Mouse (Mus musculus) stomach, embryonic 16.5 days (tissue): ENCODE results near the gene Zfp385c. TPM values are rescaled to one million over a fixed set of nuclear protein-coding genes. Genes with fewer than 3 reads are reported as not detected.

Experiments used
- ATAC-seq: fragments of 200-750 bp; cut with Nextera tagmentation; 2 replicates; pipeline ENCODE4 v1.8.0; 2017; ENCODE audit warnings: moderate number of reproducible peaks, moderate TSS enrichment; ENCODE audit not compliant: insufficient read depth, low FRiP score
- H3K27ac ChIP-seq: fragments of 300-500 bp; sonication (generic); 2 replicates; pipeline ENCODE4 v1.5.1; 2014; ENCODE audit warnings: low read length
- H3K27me3 ChIP-seq: fragments of 300-500 bp; sonication (generic); 2 replicates; pipeline ENCODE4 v1.6.1; 2014; ENCODE audit warnings: low read length, control low read depth, mixed read lengths; ENCODE audit not compliant: control insufficient read depth, insufficient read depth
- H3K36me3 ChIP-seq: fragments of 300-500 bp; sonication (generic); 2 replicates; pipeline ENCODE4 v1.6.1; 2014; ENCODE audit warnings: low read length; ENCODE audit not compliant: control insufficient read depth, insufficient read depth
- H3K4me1 ChIP-seq: fragments of 300-500 bp; sonication (generic); 2 replicates; pipeline ENCODE4 v1.6.1; 2014; ENCODE audit warnings: low read length, control low read depth, mixed read lengths; ENCODE audit not compliant: control insufficient read depth, insufficient read depth
- H3K4me2 ChIP-seq: fragments of 300-500 bp; sonication (generic); 2 replicates; pipeline ENCODE4 v1.6.1; 2014; ENCODE audit warnings: low read depth, low read length, mixed read lengths
- H3K4me3 ChIP-seq: fragments of 300-500 bp; sonication (generic); replicated peaks from 2 replicates; pipeline ENCODE4 v1.5.1; 2014; ENCODE audit warnings: mild to moderate bottlenecking, low read length
- H3K9ac ChIP-seq: fragments of 300-500 bp; sonication (generic); 2 replicates; pipeline ENCODE4 v1.6.1; 2014; ENCODE audit warnings: low read length
- H3K9me3 ChIP-seq: fragments of 300-500 bp; sonication (generic); replicated peaks from 2 replicates; pipeline ENCODE4 v1.6.1; 2016; ENCODE audit warnings: low read length, control low read depth; ENCODE audit not compliant: control insufficient read depth
- WGBS: fragments of 180-500 bp; shearing (Covaris S2); extraction: QIAGEN DNeasy Blood & Tissue Kit; methylation state at CpG from one replicate; pipeline ENCODE4 v1.1.7; 2014; 5-methylcytosine and 5-hydroxymethylcytosine counted together
- polyA plus RNA-seq: library from polyadenylated mRNA; unstranded; fragments of >200 nt; fragmentation: Nextera tagmentation; extraction: Ambion mirVana; gene quantifications from 2 replicates; pipeline ENCODE4 v1.2.1, GENCODE M21; 2015

Zfp385c gene
- polyA plus RNA-seq, 1 experiment from 2014 or later: 0.27 TPM

- no peak overlapping the region; the same call in 1 of the 2 replicates for H3K4me3 ChIP-seq
- H3K27ac ChIP-seq: peak overlapping the region; percentile 75; the same call in 1 of the 2 replicates
- H3K36me3 ChIP-seq: peaks cover 22% of the 10 kb centered on the region
- peaks cover 30% of the 10 kb centered on the region for H3K4me1 ChIP-seq
- 66% methylated on average over 4 of the region's 4 CpGs for WGBS
- no peaks in the 10 kb centered on the region for H3K9me3 ChIP-seq
- ATAC-seq: no peak
- H3K9ac ChIP-seq: peak overlapping the region; percentile 68
- H3K27me3 ChIP-seq: no peaks in the 10 kb centered on the region
- peak overlapping the region; percentile 53 for H3K4me2 ChIP-seq
Observed at GRCm38 (mm10) chr11:100713174-100713573, 20.9 kb upstream of the Zfp385c start.

- H3K9ac ChIP-seq: peak within 1 kb of the TSS; percentile 99
- H3K4me3 ChIP-seq: peak within 1 kb of the TSS; percentile 100
- H3K27me3 ChIP-seq: no peaks in the 10 kb centered on the region
- peak within 1 kb of the TSS; percentile 83 for H3K4me2 ChIP-seq
- no peaks in the 10 kb centered on the region for H3K9me3 ChIP-seq
- WGBS: 2% methylated on average over 46 of the region's 48 CpGs
- peaks cover 22% of the 10 kb centered on the region for H3K36me3 ChIP-seq
- peak within 1 kb of the TSS; percentile 75 for H3K27ac ChIP-seq
- H3K4me1 ChIP-seq: peaks cover 30% of the 10 kb centered on the region
- peak; percentile 84 for ATAC-seq
Observed at GRCm38 (mm10) chr11:100711783-100712615, 19.7 kb upstream of the Zfp385c start, which contains the start of gene Kat2a. TSS of gene Kat2a (minus strand) at chr11:100712465.

DNA sequence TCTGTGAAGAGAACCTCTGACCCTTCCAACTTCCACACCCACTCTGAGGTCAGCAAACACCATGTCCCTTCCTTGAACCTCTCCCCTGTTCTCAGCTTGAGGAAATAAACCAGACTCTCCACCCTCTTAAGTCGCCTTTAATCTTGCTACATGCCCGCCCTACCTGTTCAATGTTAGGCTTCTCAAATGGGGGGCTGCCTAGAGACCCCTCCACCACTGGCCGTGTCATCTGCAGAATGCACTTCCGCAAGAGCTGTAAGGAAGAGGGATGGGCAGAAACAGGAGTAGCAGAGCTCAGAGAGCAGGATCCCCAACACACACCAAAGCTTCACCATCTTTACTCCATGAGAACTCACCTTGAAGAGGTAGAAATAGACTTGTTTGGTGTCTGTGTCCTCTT is 18.7 kb upstream of the Zfp385c start:
- Histone ChIP-seq H3K4me3 (no peak overlapping the region; the same call in 1 of the 2 replicates), H3K4me1 (peaks cover 30% of the 10 kb centered on the region), H3K36me3 (peaks cover 23% of the 10 kb centered on the region), H3K9me3 (no peaks in the 10 kb centered on the region), H3K4me2 (peak overlapping the region; percentile 83), H3K9ac (peak overlapping the region; percentile 99; the same call in 1 of the 2 replicates), H3K27ac (no peak overlapping the region; the same call in 1 of the 2 replicates), H3K27me3 (no peaks in the 10 kb centered on the region)
- no peak for ATAC-seq
- WGBS: 72% methylated on average over 4 of the region's 4 CpGs

DNA sequence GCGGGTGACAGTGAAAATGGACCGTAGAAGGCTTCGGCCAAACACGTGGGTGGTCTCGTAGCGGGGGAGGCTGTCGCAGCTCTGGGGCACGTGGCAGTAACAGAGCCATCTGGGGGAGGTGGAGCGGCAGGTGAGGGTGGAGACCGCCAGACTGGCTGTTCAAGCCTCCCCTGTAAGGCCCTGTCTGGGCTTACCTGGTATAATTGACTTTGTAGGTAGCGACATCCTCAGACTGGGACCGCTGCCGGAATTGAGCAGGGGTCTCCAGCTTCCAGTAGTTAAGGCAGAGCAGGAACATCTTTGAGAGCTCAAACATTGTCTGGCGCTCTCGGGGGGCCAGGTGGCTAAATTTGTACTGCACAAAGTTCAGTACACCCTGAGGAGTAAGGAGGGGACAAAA is 18.3 kb upstream of the Zfp385c start:
- no peak overlapping the region for H3K27ac ChIP-seq
- H3K9ac ChIP-seq: no peak overlapping the region
- no peaks in the 10 kb centered on the region for H3K27me3 ChIP-seq
- WGBS: 88% methylated on average over 15 of the region's 15 CpGs
- no peaks in the 10 kb centered on the region for H3K9me3 ChIP-seq
- no peak for ATAC-seq
- peaks cover 26% of the 10 kb centered on the region for H3K36me3 ChIP-seq
- H3K4me2 ChIP-seq: 0 out of 2 replicates have a peak overlapping the region, but pooled peaks have one; percentile 83
- H3K4me3 ChIP-seq: no peak overlapping the region
- peaks cover 30% of the 10 kb centered on the region for H3K4me1 ChIP-seq

- Histone ChIP-seq H3K27ac (no peak overlapping the region), H3K9ac (no peak overlapping the region), H3K9me3 (no peaks in the 10 kb centered on the region), H3K4me3 (no peak overlapping the region), H3K27me3 (no peaks in the 10 kb centered on the region), H3K36me3 (peaks cover 26% of the 10 kb centered on the region), H3K4me2 (no peak overlapping the region), H3K4me1 (peaks cover 27% of the 10 kb centered on the region)
- 95% methylated on average over 9 of the region's 9 CpGs for WGBS
- ATAC-seq: no peak
Observed at GRCm38 (mm10) chr11:100709201-100709810, 17.1 kb upstream of the Zfp385c start.

DNA sequence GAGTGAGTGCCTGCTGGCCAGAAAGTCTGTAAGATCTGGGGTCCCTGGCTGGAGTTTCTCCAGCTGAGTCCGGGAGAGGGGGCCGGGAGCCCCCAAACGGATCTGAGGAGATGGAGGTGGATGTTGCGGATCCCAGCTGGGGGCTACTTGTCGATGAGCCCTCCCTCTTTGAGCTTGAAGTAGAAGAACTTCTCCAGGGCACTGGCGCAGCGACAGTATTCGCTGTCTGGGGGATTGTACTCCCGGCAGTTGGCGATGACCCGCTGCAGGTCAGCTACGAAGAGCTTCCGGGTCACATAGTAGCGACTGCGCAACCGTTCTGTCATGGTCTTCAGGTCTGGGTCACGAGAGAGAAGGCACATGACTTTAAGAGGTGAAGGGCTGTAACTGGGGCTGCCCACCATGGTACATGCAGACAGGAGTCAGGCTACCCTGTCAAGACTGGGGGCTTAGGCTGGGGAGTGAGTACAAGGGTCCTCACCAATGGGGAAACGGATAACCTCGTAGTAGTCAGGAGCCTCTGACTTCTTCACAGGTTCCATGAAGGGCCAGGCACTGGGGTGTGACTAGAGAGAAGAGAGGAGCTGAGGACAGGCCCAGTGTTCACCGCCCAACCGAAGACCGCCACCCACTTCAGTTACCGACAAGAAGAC is 13.0 kb upstream of the Zfp385c start:
- H3K9me3 ChIP-seq: no peaks in the 10 kb centered on the region
- no peak overlapping the region for H3K4me3 ChIP-seq
- ATAC-seq: no peak
- H3K4me1 ChIP-seq: peaks cover 6% of the 10 kb centered on the region; the same call in 1 of the 2 replicates
- H3K36me3 ChIP-seq: peaks cover 24% of the 10 kb centered on the region
- H3K4me2 ChIP-seq: no peak overlapping the region
- no peaks in the 10 kb centered on the region for H3K27me3 ChIP-seq
- 90% methylated on average over 23 of the region's 23 CpGs for WGBS
- H3K9ac ChIP-seq: no peak overlapping the region
- no peak overlapping the region for H3K27ac ChIP-seq

DNA sequence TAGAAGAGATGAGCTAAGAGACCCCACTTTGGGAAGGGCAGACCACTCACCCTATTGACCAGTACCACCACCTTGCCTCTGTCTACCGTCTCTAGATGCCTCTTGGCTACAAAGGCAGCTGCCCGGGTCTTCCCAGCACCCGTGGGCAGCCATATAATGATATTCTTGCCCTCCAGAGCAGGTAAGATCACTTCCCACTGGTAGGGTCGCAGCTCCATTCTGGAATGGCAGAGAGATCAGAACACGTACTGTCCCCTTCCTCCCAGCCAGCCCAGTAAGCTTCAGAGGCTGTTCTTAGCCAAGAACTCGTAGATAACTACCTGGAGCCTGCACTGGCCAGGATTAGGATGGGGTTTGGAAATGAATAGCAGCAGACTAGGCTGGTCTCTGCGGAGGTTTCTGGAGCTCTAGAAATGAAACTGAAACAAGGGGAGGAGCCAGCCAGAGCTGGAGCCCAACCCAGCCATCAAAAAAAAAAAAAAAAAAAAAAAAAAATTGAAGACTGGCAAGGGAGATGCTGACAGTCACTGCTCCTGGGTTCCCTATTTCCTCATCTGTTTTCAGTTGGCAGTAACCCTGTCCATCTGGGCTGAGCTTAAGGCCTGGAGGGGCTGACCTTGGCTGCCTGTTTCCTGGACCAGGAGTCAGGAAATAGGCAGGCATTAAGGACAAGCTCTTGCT is 11.7 kb upstream of the Zfp385c start, which contains the start of gene Dhx58:
Gene Dhx58 (minus strand): TSS at position 421 of the 681 bp plus-strand sequence.
- H3K9me3 ChIP-seq: no peaks in the 10 kb centered on the region
- no peak within 1 kb of the TSS; the same call in 1 of the 2 replicates for H3K4me3 ChIP-seq
- H3K9ac ChIP-seq: 0 out of 2 replicates have a peak within 1 kb of the TSS, but pooled peaks have one; percentile 13
- WGBS: 67% methylated on average over 7 of the region's 7 CpGs
- no peak within 1 kb of the TSS for H3K27ac ChIP-seq
- H3K4me2 ChIP-seq: peak within 1 kb of the TSS; percentile 8; the same call in 1 of the 2 replicates
- no peaks in the 10 kb centered on the region for H3K27me3 ChIP-seq
- peaks cover 6% of the 10 kb centered on the region; the same call in 1 of the 2 replicates for H3K4me1 ChIP-seq
- ATAC-seq: 0 out of 2 replicates have a peak, but pooled peaks have one; percentile 11
- peaks cover 12% of the 10 kb centered on the region; the same call in 1 of the 2 replicates for H3K36me3 ChIP-seq

DNA sequence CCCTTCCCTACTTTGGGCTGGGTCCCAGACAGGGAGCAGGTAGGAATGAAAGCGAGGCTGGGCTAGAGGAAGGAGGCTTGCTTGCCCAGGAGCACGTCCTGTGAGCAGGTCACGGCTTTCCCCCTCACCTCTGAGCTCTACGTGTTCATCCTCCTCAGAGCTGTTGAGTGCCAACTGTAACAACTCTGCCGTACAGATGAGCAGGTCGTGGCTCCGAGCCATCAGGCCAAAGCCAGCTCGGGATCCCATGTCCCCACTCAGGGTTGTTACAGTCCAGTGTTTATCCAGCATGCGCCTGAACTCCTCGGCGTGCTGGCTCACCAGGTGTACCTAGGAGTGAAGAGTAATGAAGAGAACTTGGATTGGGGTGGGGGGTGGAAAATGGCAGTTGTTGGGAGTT is 11.1 kb upstream of the Zfp385c start:
- peaks cover 6% of the 10 kb centered on the region; the same call in 1 of the 2 replicates for H3K4me1 ChIP-seq
- H3K4me2 ChIP-seq: no peak overlapping the region
- WGBS: 64% methylated on average over 11 of the region's 11 CpGs
- H3K36me3 ChIP-seq: peaks cover 6% of the 10 kb centered on the region; the same call in 1 of the 2 replicates
- no peak overlapping the region for H3K4me3 ChIP-seq
- no peak overlapping the region for H3K27ac ChIP-seq
- H3K9me3 ChIP-seq: no peaks in the 10 kb centered on the region
- no peak for ATAC-seq
- H3K27me3 ChIP-seq: no peaks in the 10 kb centered on the region
- H3K9ac ChIP-seq: no peak overlapping the region
